Mouse (Mus musculus): Measurements from ENCODE around the gene Tmem221.
A peak's percentile ranks its signal among the peaks of the same experiment; 100 is the strongest.

Gene Tmem221

GRCm38 (mm10) chr8:71545053-71545452 is 13.6 kb downstream of the Tmem221 start:
- no peak for DNase-seq

- no peak for DNase-seq
These were observed 14.9 kb downstream of the Tmem221 start for GRCm38 (mm10) chr8:71543755-71544154.

- peak; percentile 96 for DNase-seq
These were observed 15.9 kb downstream of the Tmem221 start, which contains the start of gene Mvb12a for GRCm38 (mm10) chr8:71542632-71543343. Gene Mvb12a (plus strand): TSS chr8:71542922.

- no peak for DNase-seq
These were observed 21.4 kb downstream of the Tmem221 start, which contains the start of gene Bst2 for GRCm38 (mm10) chr8:71537028-71537867. Gene Bst2 (minus strand): TSS chr8:71537456.

- DNase-seq, result no peak
These were observed 23.0 kb downstream of the Tmem221 start for GRCm38 (mm10) chr8:71535663-71536062.

- no peak for DNase-seq
These were observed 24.3 kb downstream of the Tmem221 start for GRCm38 (mm10) chr8:71534263-71534810.

- DNase-seq, result peak; percentile 63 to 64
These were observed 27.8 kb downstream of the Tmem221 start for GRCm38 (mm10) chr8:71530735-71531467.

- DNase-seq, result no peak
These were observed 30.2 kb downstream of the Tmem221 start for GRCm38 (mm10) chr8:71528362-71529073.

- no peak for DNase-seq
These were observed 31.4 kb downstream of the Tmem221 start for GRCm38 (mm10) chr8:71527162-71527870.

- no peak for DNase-seq
These were observed 32.4 kb downstream of the Tmem221 start for GRCm38 (mm10) chr8:71526272-71526671.

- no peak for DNase-seq
These were observed 33.2 kb downstream of the Tmem221 start, which contains the start of gene Ccdc194 for GRCm38 (mm10) chr8:71525226-71526050. Gene Ccdc194 (minus strand): TSS chr8:71525711.

- DNase-seq, result peak; percentile 92 to 93
These were observed 37.0 kb downstream of the Tmem221 start for GRCm38 (mm10) chr8:71521634-71522033.

- peak; percentile 52 to 55 for DNase-seq
These were observed 39.4 kb downstream of the Tmem221 start for GRCm38 (mm10) chr8:71519037-71519825.

GRCm38 (mm10) chr8:71516786-71517185 is 41.9 kb downstream of the Tmem221 start:
- DNase-seq, result no peak

- DNase-seq, result no peak
These were observed 43.6 kb downstream of the Tmem221 start for GRCm38 (mm10) chr8:71515043-71515442.

GRCm38 (mm10) chr8:71513018-71513754 is 45.5 kb downstream of the Tmem221 start:
- no peak for DNase-seq

- no peak for DNase-seq
These were observed 47.0 kb downstream of the Tmem221 start, which contains the start of gene Plvap for GRCm38 (mm10) chr8:71511644-71512043. Gene Plvap (minus strand): TSS chr8:71511752.

- no peak for DNase-seq
These were observed 49.4 kb downstream of the Tmem221 start for GRCm38 (mm10) chr8:71509316-71509715.

All from cerebellum, postnatal 36 days (tissue).